Mouse (Mus musculus): ENCODE results near the gene Mrm2.

GRCm38 (mm10) chr5:140357466-140357865 lies 25.8 kb upstream of the Mrm2 start:
- TF ChIP-seq CTCF (IDR thresholded peaks at IDR 0.05; ENCODE audit: insufficient read depth, low read depth, low read length) (no peak), POLR2A (IDR thresholded peaks at IDR 0.05; ENCODE audit: insufficient read depth, low read depth, low read length) (no peak)
